27 mouse cellular contexts compared by ENCODE assay signal in genomic region chr15:83636759-83637158, GRCm38 (mm10).
"Had no signal": no experiment of that assay in that cellular context is flagged by ENCODE, and none has a peak within 500 bp of the region (broad histone marks: within the 10 kb centered on the region; RNA-seq: fewer than 3 reads in every experiment).

No protein-coding gene starts in this region.

- H3K4me3 ChIP-seq: gastrocnemius, adult 2 months; heart, embryonic 13.5 days; heart, embryonic 15.5 days; hindbrain, embryonic 10.5 days; hindbrain, embryonic 12.5 days; intestine, embryonic 15.5 days; layer of hippocampus, adult 2 months; limb, embryonic 12.5 days; liver, embryonic 13.5 days; liver, embryonic 15.5 days had no signal

- H3K27ac ChIP-seq: gastrocnemius, adult 2 months; heart, embryonic 13.5 days; heart, embryonic 15.5 days; hindbrain, embryonic 10.5 days; hindbrain, embryonic 12.5 days; hindbrain, embryonic 14.5 days; intestine, embryonic 15.5 days; layer of hippocampus, adult 2 months; limb, embryonic 12.5 days; liver, embryonic 13.5 days; liver, embryonic 15.5 days had no signal

- ATAC-seq: hindbrain, embryonic 16.5 days; inflammation-experienced regulatory T-cells, adult 6 months; intestine, embryonic 15.5 days; intestine, postnatal 0 days; liver, postnatal 0 days had no signal

- H3K9me3 ChIP-seq: heart, embryonic 13.5 days; heart, embryonic 15.5 days; hindbrain, embryonic 10.5 days; hindbrain, embryonic 12.5 days; intestine, embryonic 15.5 days; limb, embryonic 12.5 days; liver, embryonic 13.5 days; liver, embryonic 15.5 days had no signal

- H3K4me2 ChIP-seq: heart, embryonic 11.5 days; heart, embryonic 13.5 days; heart, embryonic 15.5 days; hindbrain, embryonic 12.5 days; hindbrain, embryonic 14.5 days; intestine, embryonic 15.5 days; limb, embryonic 12.5 days; liver, embryonic 11.5 days; liver, embryonic 13.5 days; liver, embryonic 15.5 days had no signal

- H3K4me1 ChIP-seq: liver, embryonic 13.5 days; liver, embryonic 15.5 days had no signal

- H3K27me3 ChIP-seq: heart, embryonic 13.5 days; hindbrain, embryonic 12.5 days; intestine, embryonic 15.5 days; liver, embryonic 13.5 days; liver, embryonic 15.5 days had no signal

- H3K36me3 ChIP-seq: heart, embryonic 15.5 days; intestine, embryonic 15.5 days; liver, embryonic 13.5 days; liver, embryonic 15.5 days had no signal

- H3K9ac ChIP-seq: heart, embryonic 13.5 days; heart, embryonic 15.5 days; hindbrain, embryonic 12.5 days; hindbrain, embryonic 14.5 days; intestine, embryonic 15.5 days; limb, embryonic 12.5 days; liver, embryonic 13.5 days; liver, embryonic 15.5 days; liver, postnatal 0 days had no signal

- DNase-seq: gastrocnemius, adult 2 months; gastrocnemius, postnatal 10 days; gastrocnemius, postnatal 25 days; heart, adult 18-20 months; heart, postnatal 4 days; kidney, adult 18-20 months; kidney, adult 8-10 months; kidney, postnatal 10 days; kidney, postnatal 25 days; kidney, postnatal 4 days; liver; liver, embryonic 13.5 days; liver, postnatal 0 days had no signal
